Mouse (Mus musculus): ENCODE results near the gene Epn2. TPM values are rescaled to one million over a fixed set of nuclear protein-coding genes. Genes with fewer than 3 reads are reported as not detected.
A peak's percentile ranks its signal among the peaks of the same experiment; 100 is the strongest.

Gene Epn2
- polyA plus RNA-seq, 1 experiment: 14.1 TPM

DNA sequence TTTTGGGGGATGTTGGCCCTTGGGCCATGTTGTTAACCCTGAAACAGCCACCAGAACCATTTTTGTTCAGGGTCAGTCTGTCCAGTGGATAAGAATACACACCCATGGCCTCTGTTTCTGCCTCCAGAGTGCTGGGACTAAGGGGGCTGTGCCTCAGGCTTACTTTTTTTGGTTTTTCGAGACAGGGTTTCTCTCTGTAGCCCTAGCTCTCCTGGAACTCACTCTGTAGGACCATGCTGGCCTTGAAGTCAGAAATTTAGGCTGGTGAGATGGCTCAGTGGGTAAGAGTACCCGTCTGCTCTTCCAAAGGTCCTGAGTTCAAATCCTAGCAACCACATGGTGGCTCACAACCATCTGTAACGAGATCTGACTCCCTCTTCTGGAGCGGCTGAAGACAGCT lies 100.7 kb downstream of the Epn2 start:
- Histone ChIP-seq H3K4me3 (no peak overlapping the region), H3ac (ENCODE audit: control insufficient read depth, insufficient read length) (no peak overlapping the region), H3K27me3 (ENCODE audit: control insufficient read depth, insufficient read depth, insufficient read length) (no peaks in the 10 kb centered on the region), H3K4me2 (ENCODE audit: low read depth) (no peak overlapping the region), H3K36me3 (ENCODE audit: control insufficient read depth, insufficient read depth) (no peaks in the 10 kb centered on the region), H3K79me2 (ENCODE audit: control insufficient read depth, insufficient read depth) (no peaks in the 10 kb centered on the region)
- TF ChIP-seq POLR2AphosphoS2 (IDR thresholded peaks at IDR 0.05; ENCODE audit: insufficient read length, low read depth) (no peak), MYOG (IDR thresholded peaks at IDR 0.05; ENCODE audit: control insufficient read depth in 1 of 3, insufficient read depth in 1 of 3, insufficient read length in 2 of 3, low read depth in 2 of 3) (no peak), REST (IDR thresholded peaks at IDR 0.05; ENCODE audit: insufficient read depth, insufficient read length) (no peak), MYOD1 (IDR thresholded peaks at IDR 0.05; ENCODE audit: control insufficient read depth in 1 of 3, insufficient read length in 2 of 3, low read depth in 2 of 3) (no peak), USF1 (IDR thresholded peaks at IDR 0.05; ENCODE audit: low read depth) (no peak), MAX (IDR thresholded peaks at IDR 0.05; ENCODE audit: low read depth) (no peak), POLR2A (IDR thresholded peaks at IDR 0.05; ENCODE audit: insufficient read length, low read depth) (no peak), CEBPB (IDR thresholded peaks at IDR 0.05; ENCODE audit: insufficient read depth, poor library complexity, severe bottlenecking) (no peak), TCF3 (IDR thresholded peaks at IDR 0.05; ENCODE audit: insufficient read length, low read depth) (no peak)

DNA sequence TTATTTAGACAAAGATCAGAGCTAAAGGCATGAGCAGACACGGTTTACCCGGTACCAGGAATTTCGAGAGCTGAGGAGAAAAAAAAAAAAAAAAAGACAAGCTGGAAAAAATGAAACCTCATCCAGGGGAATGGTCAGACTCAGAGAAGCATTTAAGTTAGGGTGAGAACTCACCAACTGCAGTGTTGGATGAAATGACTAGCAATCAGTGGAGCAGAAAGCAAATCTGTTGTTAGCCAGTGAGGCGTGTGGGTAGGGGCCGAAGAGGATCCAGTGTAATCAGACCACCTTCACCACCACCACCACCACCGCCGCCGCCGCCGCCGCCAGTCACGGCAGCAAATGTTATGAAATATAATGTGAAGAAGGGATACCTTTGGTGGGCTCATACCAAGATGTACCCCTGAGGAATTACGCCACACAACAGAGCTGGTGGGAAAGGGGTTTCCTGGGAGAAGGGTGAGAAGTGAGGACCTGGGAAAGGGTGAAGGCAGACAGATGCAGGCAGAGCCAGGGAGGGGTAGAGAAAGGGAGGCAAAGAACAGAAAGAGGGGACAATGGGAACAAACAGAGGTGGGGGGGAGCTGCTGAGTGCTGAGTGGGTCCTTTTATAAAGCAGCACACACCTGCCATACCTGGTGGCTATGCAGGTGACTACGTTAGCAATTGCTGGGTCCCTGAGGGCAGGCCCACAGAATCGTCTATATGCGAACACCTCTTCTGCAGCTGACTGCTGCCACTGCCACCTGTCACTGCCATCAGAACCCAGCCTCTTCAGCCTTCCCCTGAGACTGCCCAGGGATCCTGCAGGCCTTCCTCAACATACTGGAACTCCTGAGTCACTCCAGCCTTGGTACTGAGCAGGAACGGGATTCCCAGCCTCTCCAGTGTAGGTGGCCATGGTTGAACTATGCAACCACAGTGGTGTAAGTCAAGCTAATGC lies 101.7 kb downstream of the Epn2 start:
- Histone ChIP-seq H3K4me2 (ENCODE audit: low read depth) (peak overlapping the region; percentile 48), H3K4me3 (no peak overlapping the region)
- TF ChIP-seq MYOG (IDR thresholded peaks at IDR 0.05; ENCODE audit: control insufficient read depth in 1 of 3, insufficient read depth in 1 of 3, insufficient read length in 2 of 3, low read depth in 2 of 3) (peak in 2 of 3 experiments; percentile 31 to 65), TCF12 (IDR thresholded peaks at IDR 0.05; ENCODE audit: insufficient read depth, poor library complexity, severe bottlenecking) (no peak), MYOD1 (IDR thresholded peaks at IDR 0.05; ENCODE audit: control insufficient read depth in 1 of 3, insufficient read length in 2 of 3, low read depth in 2 of 3) (peak in 2 of 3 experiments; percentile 79 to 84), POLR2AphosphoS2 (IDR thresholded peaks at IDR 0.05; ENCODE audit: insufficient read length, low read depth) (no peak)

GRCm38 (mm10) chr11:61476786-61477382 lies 102.6 kb downstream of the Epn2 start:
- Histone ChIP-seq H3K4me2 (ENCODE audit: low read depth) (peak overlapping the region; percentile 48), H3K79me2 (ENCODE audit: control insufficient read depth, insufficient read depth) (no peaks in the 10 kb centered on the region), H3K27me3 (ENCODE audit: control insufficient read depth, insufficient read depth, insufficient read length) (no peaks in the 10 kb centered on the region), H3ac (ENCODE audit: control insufficient read depth, insufficient read length) (no peak overlapping the region), H3K4me3 (no peak overlapping the region), H3K36me3 (ENCODE audit: control insufficient read depth, insufficient read depth) (no peaks in the 10 kb centered on the region)
- no peak for TF ChIP-seq REST (IDR thresholded peaks at IDR 0.05; ENCODE audit: insufficient read depth, insufficient read length)
- peak in 1 of 3 experiments; percentile 68 for TF ChIP-seq MYOG (IDR thresholded peaks at IDR 0.05; ENCODE audit: control insufficient read depth in 1 of 3, insufficient read depth in 1 of 3, insufficient read length in 2 of 3, low read depth in 2 of 3)
- TF ChIP-seq MYOD1 (IDR thresholded peaks at IDR 0.05; ENCODE audit: control insufficient read depth in 1 of 3, insufficient read length in 2 of 3, low read depth in 2 of 3): peak in 2 of 3 experiments; percentile 18 to 49
- TF ChIP-seq SRF (IDR thresholded peaks at IDR 0.05; ENCODE audit: control insufficient read depth, insufficient read length, low read depth): no peak

More for the DNA sequence above, 101.7 kb downstream of the Epn2 start:
- H3K79me2 ChIP-seq (ENCODE audit: control insufficient read depth, insufficient read depth): no peaks in the 10 kb centered on the region
- H3ac ChIP-seq (ENCODE audit: control insufficient read depth, insufficient read length): no peak overlapping the region
- no peaks in the 10 kb centered on the region for H3K36me3 ChIP-seq (ENCODE audit: control insufficient read depth, insufficient read depth)
- H3K27me3 ChIP-seq (ENCODE audit: control insufficient read depth, insufficient read depth, insufficient read length): no peaks in the 10 kb centered on the region

- no peak for TF ChIP-seq POLR2AphosphoS2 (IDR thresholded peaks at IDR 0.05; ENCODE audit: insufficient read length, low read depth)
- no peak for TF ChIP-seq TCF12 (IDR thresholded peaks at IDR 0.05; ENCODE audit: insufficient read depth, poor library complexity, severe bottlenecking)
- no peak for TF ChIP-seq MYOD1 (IDR thresholded peaks at IDR 0.05; ENCODE audit: control insufficient read depth in 1 of 3, insufficient read length in 2 of 3, low read depth in 2 of 3)
- no peak for TF ChIP-seq MYOG (IDR thresholded peaks at IDR 0.05; ENCODE audit: control insufficient read depth in 1 of 3, insufficient read depth in 1 of 3, insufficient read length in 2 of 3, low read depth in 2 of 3)
- no peak for TF ChIP-seq MAX (IDR thresholded peaks at IDR 0.05; ENCODE audit: low read depth)
- TF ChIP-seq TCF3 (IDR thresholded peaks at IDR 0.05; ENCODE audit: insufficient read length, low read depth): no peak
- TF ChIP-seq USF1 (IDR thresholded peaks at IDR 0.05; ENCODE audit: low read depth): no peak
- TF ChIP-seq REST (IDR thresholded peaks at IDR 0.05; ENCODE audit: insufficient read depth, insufficient read length): no peak
- no peak for TF ChIP-seq E2F4 (IDR thresholded peaks at IDR 0.05; ENCODE audit: insufficient read depth)
- no peak overlapping the region for H3K4me3 ChIP-seq
- no peak overlapping the region for H3K4me2 ChIP-seq (ENCODE audit: low read depth)
- H3K36me3 ChIP-seq (ENCODE audit: control insufficient read depth, insufficient read depth): no peaks in the 10 kb centered on the region
- H3K79me2 ChIP-seq (ENCODE audit: control insufficient read depth, insufficient read depth): no peaks in the 10 kb centered on the region
- H3ac ChIP-seq (ENCODE audit: control insufficient read depth, insufficient read length): no peak overlapping the region
- no peaks in the 10 kb centered on the region for H3K27me3 ChIP-seq (ENCODE audit: control insufficient read depth, insufficient read depth, insufficient read length)
Observed at GRCm38 (mm10) chr11:61473630-61474029, 105.9 kb downstream of the Epn2 start.

DNA sequence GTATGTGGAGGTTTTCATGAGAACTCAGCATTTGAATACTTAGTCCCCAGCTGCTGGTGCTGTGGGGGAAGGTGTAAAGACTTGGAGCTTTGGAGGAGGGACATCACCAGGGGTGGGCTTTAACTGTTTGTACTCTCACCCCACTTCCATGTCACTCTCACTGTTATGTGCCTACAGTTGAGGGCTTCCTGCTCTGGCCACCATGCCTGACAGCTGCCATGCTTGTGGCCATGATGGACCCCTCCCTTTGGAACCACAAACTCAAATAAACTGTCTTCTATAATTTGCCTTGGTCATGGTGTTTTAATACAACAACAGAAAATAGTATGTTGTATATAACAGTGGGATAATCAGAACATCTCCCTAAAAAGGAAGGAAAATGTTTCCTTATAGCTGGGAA lies 108.6 kb downstream of the Epn2 start:
- no peak overlapping the region for H3ac ChIP-seq (ENCODE audit: control insufficient read depth, insufficient read length)
- peaks cover 7% of the 10 kb centered on the region for H3K27me3 ChIP-seq (ENCODE audit: control insufficient read depth, insufficient read depth, insufficient read length)
- TF ChIP-seq CEBPB (IDR thresholded peaks at IDR 0.05; ENCODE audit: insufficient read depth, poor library complexity, severe bottlenecking) (no peak), E2F4 (IDR thresholded peaks at IDR 0.05; ENCODE audit: insufficient read depth) (no peak), REST (IDR thresholded peaks at IDR 0.05; ENCODE audit: insufficient read depth, insufficient read length) (no peak), MAX (IDR thresholded peaks at IDR 0.05; ENCODE audit: low read depth) (no peak), MYOD1 (IDR thresholded peaks at IDR 0.05; ENCODE audit: control insufficient read depth in 1 of 3, insufficient read length in 2 of 3, low read depth in 2 of 3) (peak in 1 of 3 experiments; percentile 64), USF1 (IDR thresholded peaks at IDR 0.05; ENCODE audit: low read depth) (no peak), TCF3 (IDR thresholded peaks at IDR 0.05; ENCODE audit: insufficient read length, low read depth) (no peak), SRF (IDR thresholded peaks at IDR 0.05; ENCODE audit: control insufficient read depth, insufficient read length, low read depth) (no peak), POLR2AphosphoS2 (IDR thresholded peaks at IDR 0.05; ENCODE audit: insufficient read length, low read depth) (no peak), TCF12 (IDR thresholded peaks at IDR 0.05; ENCODE audit: insufficient read depth, poor library complexity, severe bottlenecking) (no peak), POLR2A (IDR thresholded peaks at IDR 0.05; ENCODE audit: insufficient read length, low read depth) (no peak), MYOG (IDR thresholded peaks at IDR 0.05; ENCODE audit: control insufficient read depth in 1 of 3, insufficient read depth in 1 of 3, insufficient read length in 2 of 3, low read depth in 2 of 3) (peak in 2 of 3 experiments; percentile 31 to 73)
- H3K4me3 ChIP-seq: no peak overlapping the region
- H3K4me2 ChIP-seq (ENCODE audit: low read depth): no peak overlapping the region
- H3K36me3 ChIP-seq (ENCODE audit: control insufficient read depth, insufficient read depth): no peaks in the 10 kb centered on the region
- H3K79me2 ChIP-seq (ENCODE audit: control insufficient read depth, insufficient read depth): no peaks in the 10 kb centered on the region
